ENCODE assay signal across 7 mouse cellular contexts in genomic region chr2:164793772-164794171, GRCm38 (mm10). TPM values are rescaled to one million over a fixed set of nuclear protein-coding genes. Genes with fewer than 3 reads are reported as not detected.
DNase-seq lines count a peak whose midpoint lies in the region; ATAC-seq and TF ChIP-seq lines count a peak whose summit lies in the region.

No protein-coding gene starts in this region.

- no peak overlapping the region for H3K4me3 ChIP-seq in hindbrain, postnatal 0 days (ENCODE audit: low read length)
- no peak overlapping the region for H3K4me3 ChIP-seq in hindbrain, embryonic 16.5 days (ENCODE audit: low read length)
- no peak overlapping the region for H3K4me3 ChIP-seq in heart, embryonic 16.5 days (ENCODE audit: low read length)

- WGBS in hindbrain, postnatal 0 days, result 90% methylated on average over 2 of the region's 2 CpGs
- 94% methylated on average over 2 of the region's 2 CpGs for WGBS in hindbrain, embryonic 16.5 days
- WGBS in heart, embryonic 16.5 days, result 78% methylated on average over 2 of the region's 2 CpGs

- ATAC-seq in hindbrain, postnatal 0 days, result no peak
- ATAC-seq in hindbrain, embryonic 16.5 days, result no peak
- no peak for ATAC-seq in heart, embryonic 16.5 days (replicated peaks; ENCODE audit: extremely low read depth, insufficient read depth, low FRiP score)

- peak; percentile 39 for DNase-seq in hindbrain, postnatal 0 days (ENCODE audit: low spot score)
- peak; percentile 67 for DNase-seq in 3T3-L1 (ENCODE audit: low read depth, low spot score)
- peak; percentile 43 for DNase-seq in A20 (ENCODE audit: low read depth, low spot score)
- DNase-seq in ovary, postnatal 10 days (ENCODE audit: low spot score), result no peak
- DNase-seq in kidney, postnatal 10 days, result no peak

- H3K9me3 ChIP-seq in hindbrain, postnatal 0 days (ENCODE audit: low read length), result no peaks in the 10 kb centered on the region
- H3K9me3 ChIP-seq in hindbrain, embryonic 16.5 days (ENCODE audit: control insufficient read depth, low read length), result no peaks in the 10 kb centered on the region
- no peaks in the 10 kb centered on the region for H3K9me3 ChIP-seq in heart, embryonic 16.5 days (replicated peaks; ENCODE audit: control insufficient read depth, low read length)

- H3K4me2 ChIP-seq in hindbrain, postnatal 0 days (ENCODE audit: low read depth, low read length), result no peak overlapping the region
- H3K4me2 ChIP-seq in hindbrain, embryonic 16.5 days (ENCODE audit: low read length), result no peak overlapping the region
- no peak overlapping the region for H3K4me2 ChIP-seq in heart, embryonic 16.5 days (ENCODE audit: low read depth, low read length)

- no peak overlapping the region for H3K9ac ChIP-seq in hindbrain, postnatal 0 days (replicated peaks; ENCODE audit: low read length)
- H3K9ac ChIP-seq in hindbrain, embryonic 16.5 days (ENCODE audit: low read depth, low read length), result no peak overlapping the region
- H3K9ac ChIP-seq in heart, embryonic 16.5 days (ENCODE audit: low read length), result peak overlapping the region; percentile 38; the same call in 1 of the 2 replicates

- no peaks in the 10 kb centered on the region for H3K4me1 ChIP-seq in hindbrain, postnatal 0 days (ENCODE audit: insufficient read depth, low read length)
- H3K4me1 ChIP-seq in hindbrain, embryonic 16.5 days (ENCODE audit: control insufficient read depth, insufficient read depth, low read depth, low read length), result no peaks in the 10 kb centered on the region
- H3K4me1 ChIP-seq in heart, embryonic 16.5 days (ENCODE audit: control insufficient read depth, insufficient read depth, low read length), result peaks cover 12% of the 10 kb centered on the region

- TF ChIP-seq CTCF in hindbrain, postnatal 0 days (IDR thresholded peaks at IDR 0.05; ENCODE audit: low read depth), result no peak

- 0 out of 2 replicates have a peak overlapping the region, but pooled peaks have one; percentile 22 for H3K27ac ChIP-seq in hindbrain, postnatal 0 days
- no peak overlapping the region for H3K27ac ChIP-seq in hindbrain, embryonic 16.5 days (ENCODE audit: low read depth, low read length)
- peak overlapping the region; percentile 80 for H3K27ac ChIP-seq in heart, embryonic 16.5 days (ENCODE audit: low read length)

- peaks cover 40% of the 10 kb centered on the region; the same call in 1 of the 2 replicates for H3K36me3 ChIP-seq in hindbrain, postnatal 0 days (ENCODE audit: insufficient read depth, low read length)
- H3K36me3 ChIP-seq in hindbrain, embryonic 16.5 days (ENCODE audit: control insufficient read depth, insufficient read depth, low read length), result peaks cover 4% of the 10 kb centered on the region
- H3K36me3 ChIP-seq in heart, embryonic 16.5 days (ENCODE audit: control insufficient read depth, insufficient read depth), result peaks cover 18% of the 10 kb centered on the region

- H3K27me3 ChIP-seq in hindbrain, postnatal 0 days (ENCODE audit: insufficient read depth, low read length), result no peaks in the 10 kb centered on the region
- H3K27me3 ChIP-seq in hindbrain, embryonic 16.5 days (replicated peaks; ENCODE audit: control insufficient read depth, insufficient read depth, low read length), result no peaks in the 10 kb centered on the region
- H3K27me3 ChIP-seq in heart, embryonic 16.5 days (ENCODE audit: control insufficient read depth, insufficient read depth, low read length), result no peaks in the 10 kb centered on the region

RNA-seq across cellular contexts. Expression of gene Snx21, which starts 8.1 kb away (rescaled TPM):
- 102 and 106 TPM in 2 replicates for total RNA-seq in hindbrain, postnatal 0 days (2014; rRNA removed)
- polyA plus RNA-seq in hindbrain, postnatal 0 days (2015; fragmentation: Nextera tagmentation; extraction: Ambion mirVana), result 44.7 and 47.6 TPM in 2 replicates
- 45.3 and 47.5 TPM in 2 replicates for polyA plus RNA-seq in hindbrain, embryonic 16.5 days (2015; fragmentation: Nextera tagmentation; extraction: Ambion mirVana)
- polyA plus RNA-seq in heart, embryonic 16.5 days (2015; fragmentation: Nextera tagmentation; extraction: Ambion mirVana), result 40.6 and 45.6 TPM in 2 replicates

RNA-seq across cellular contexts. Expression of gene Acot8, which starts 10.9 kb away (rescaled TPM):
- 18.5 and 39.5 TPM in 2 replicates for total RNA-seq in hindbrain, postnatal 0 days (2014; rRNA removed)
- polyA plus RNA-seq in hindbrain, postnatal 0 days (2015; fragmentation: Nextera tagmentation; extraction: Ambion mirVana), result 19.4 and 20.2 TPM in 2 replicates
- polyA plus RNA-seq in hindbrain, embryonic 16.5 days (2015; fragmentation: Nextera tagmentation; extraction: Ambion mirVana), result 22.2 TPM in 2 replicates
- 15.7 and 16.7 TPM in 2 replicates for polyA plus RNA-seq in heart, embryonic 16.5 days (2015; fragmentation: Nextera tagmentation; extraction: Ambion mirVana)

RNA-seq across cellular contexts. Expression of gene Zswim3, which starts 11.1 kb away (rescaled TPM):
- total RNA-seq in hindbrain, postnatal 0 days (2014; rRNA removed), result 6.4 and 8.3 TPM in 2 replicates
- polyA plus RNA-seq in hindbrain, postnatal 0 days (2015; fragmentation: Nextera tagmentation; extraction: Ambion mirVana), result 5.2 and 5.5 TPM in 2 replicates
- polyA plus RNA-seq in hindbrain, embryonic 16.5 days (2015; fragmentation: Nextera tagmentation; extraction: Ambion mirVana), result 16.4 and 17.1 TPM in 2 replicates
- 5.9 and 6.4 TPM in 2 replicates for polyA plus RNA-seq in heart, embryonic 16.5 days (2015; fragmentation: Nextera tagmentation; extraction: Ambion mirVana)

RNA-seq across cellular contexts. Expression of gene Tnnc2, which starts 14.0 kb away (rescaled TPM):
- total RNA-seq in hindbrain, postnatal 0 days (2014; rRNA removed), result 12.2 TPM in 1 of 2 replicates, not detected in the other
- polyA plus RNA-seq in hindbrain, postnatal 0 days (2015; fragmentation: Nextera tagmentation; extraction: Ambion mirVana), result 0.30 TPM in 1 of 2 replicates, not detected in the other
- 0.68 and 44.8 TPM in 2 replicates for polyA plus RNA-seq in hindbrain, embryonic 16.5 days (2015; fragmentation: Nextera tagmentation; extraction: Ambion mirVana)
- 6.7 and 28.8 TPM in 2 replicates for polyA plus RNA-seq in heart, embryonic 16.5 days (2015; fragmentation: Nextera tagmentation; extraction: Ambion mirVana)

RNA-seq across cellular contexts. Expression of gene Ube2c, which starts 24.1 kb away (rescaled TPM):
- 61.5 and 70.6 TPM in 2 replicates for total RNA-seq in hindbrain, postnatal 0 days (2014; rRNA removed)
- polyA plus RNA-seq in hindbrain, postnatal 0 days (2015; fragmentation: Nextera tagmentation; extraction: Ambion mirVana), result 61.2 and 69.4 TPM in 2 replicates
- polyA plus RNA-seq in hindbrain, embryonic 16.5 days (2015; fragmentation: Nextera tagmentation; extraction: Ambion mirVana), result 69.0 and 75.0 TPM in 2 replicates
- 388 and 390 TPM in 2 replicates for polyA plus RNA-seq in heart, embryonic 16.5 days (2015; fragmentation: Nextera tagmentation; extraction: Ambion mirVana)

Comparison
In these comparisons a context has a peak if more than half of its experiments do, and no peak if none do; other contexts are left out.
1. DNase-seq: peak in hindbrain, postnatal 0 days (single experiment), 3T3-L1 (single experiment) and A20 (single experiment); none in ovary, postnatal 10 days (single experiment) and kidney, postnatal 10 days (single experiment).